Mouse (Mus musculus) erythroblast, embryonic 14.5 days (primary cell): ENCODE measurements around the gene Mknk1.

Experiments
- GATA1 ChIP-seq: IDR thresholded peaks from 2 replicates; pipeline ENCODE4 v1.6.1; 2012; ENCODE audit warnings: low read length, inconsistent platforms, mixed read lengths
- TAL1 ChIP-seq: IDR thresholded peaks from 3 replicates; pipeline ENCODE4 v1.6.1; 2012; ENCODE audit warnings: low read length, inconsistent platforms, mixed read lengths

- TF ChIP-seq GATA1 (no peak), TAL1 (no peak)
Measured at GRCm38 (mm10) chr4:115922688-115923087, 83.7 kb downstream of the Mknk1 start.
